In the genomic region with DNA sequence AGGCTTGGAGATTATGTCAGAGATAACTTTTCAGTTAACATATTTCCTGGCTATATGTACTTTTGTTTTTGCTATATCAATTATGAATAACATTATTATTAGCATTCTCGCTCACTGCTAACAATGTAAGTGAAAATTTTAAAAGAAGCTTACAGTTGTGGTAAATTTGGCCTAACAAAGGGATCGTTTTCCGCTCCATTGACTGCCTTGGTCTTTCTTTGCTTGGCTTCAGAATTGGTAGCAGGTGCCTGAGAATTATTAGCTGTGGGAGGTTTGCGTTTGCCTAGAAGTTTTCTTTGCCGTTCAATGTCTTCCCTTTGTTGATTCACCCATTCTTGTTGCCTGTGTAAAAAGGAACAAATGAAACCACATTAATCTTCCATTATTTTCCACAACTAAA, we compare ENCODE assay signal across 27 mouse cellular contexts.
"Had no signal": no experiment of that assay in that cellular context is flagged by ENCODE, and none has a peak within 500 bp of the region (broad histone marks: within the 10 kb centered on the region; RNA-seq: fewer than 3 reads in every experiment).

No protein-coding gene starts in this region.

- H3K9me3 ChIP-seq: heart, embryonic 10.5 days; heart, embryonic 12.5 days; hindbrain, embryonic 10.5 days; hindbrain, embryonic 12.5 days; intestine, embryonic 15.5 days; limb, embryonic 10.5 days; limb, embryonic 12.5 days; liver, embryonic 13.5 days; liver, embryonic 15.5 days had no signal

- DNase-seq: gastrocnemius, postnatal 14 days; gastrocnemius, postnatal 36 days; heart, adult 11 months; heart, postnatal 10 days; heart, postnatal 4 days; kidney, adult 18-20 months; kidney, adult 8-10 months; kidney, postnatal 10 days; kidney, postnatal 25 days; kidney, postnatal 4 days; liver; liver, embryonic 13.5 days had no signal

- H3K9ac ChIP-seq: heart, embryonic 12.5 days; hindbrain, embryonic 12.5 days; hindbrain, embryonic 14.5 days; intestine, embryonic 15.5 days; limb, embryonic 12.5 days; liver, embryonic 13.5 days; liver, embryonic 15.5 days had no signal

- H3K27ac ChIP-seq: heart, embryonic 10.5 days; hindbrain, embryonic 10.5 days; hindbrain, embryonic 12.5 days; hindbrain, embryonic 14.5 days; intestine, embryonic 15.5 days; layer of hippocampus, adult 2 months; left cerebral cortex, adult 2 months; limb, embryonic 10.5 days; limb, embryonic 12.5 days; liver, embryonic 13.5 days; liver, embryonic 15.5 days had no signal

- H3K4me3 ChIP-seq: heart, embryonic 10.5 days; heart, embryonic 12.5 days; hindbrain, embryonic 10.5 days; hindbrain, embryonic 12.5 days; intestine, embryonic 15.5 days; layer of hippocampus, adult 2 months; left cerebral cortex, adult 2 months; limb, embryonic 10.5 days; limb, embryonic 12.5 days; liver, embryonic 13.5 days; liver, embryonic 15.5 days had no signal

- H3K27me3 ChIP-seq: heart, embryonic 12.5 days; hindbrain, embryonic 12.5 days; intestine, embryonic 15.5 days; limb, embryonic 12.5 days; liver, embryonic 13.5 days; liver, embryonic 15.5 days had no signal

- H3K4me2 ChIP-seq: heart, embryonic 12.5 days; hindbrain, embryonic 12.5 days; hindbrain, embryonic 14.5 days; intestine, embryonic 15.5 days; limb, embryonic 12.5 days; liver, embryonic 11.5 days; liver, embryonic 13.5 days; liver, embryonic 15.5 days had no signal

- ATAC-seq: hindbrain, embryonic 16.5 days; inflammation-experienced regulatory T-cells, adult 6 months; intestine, embryonic 15.5 days; intestine, postnatal 0 days had no signal

- H3K4me1 ChIP-seq: heart, embryonic 10.5 days; heart, embryonic 12.5 days; hindbrain, embryonic 10.5 days; hindbrain, embryonic 12.5 days; intestine, embryonic 15.5 days; limb, embryonic 10.5 days; limb, embryonic 12.5 days; liver, embryonic 13.5 days; liver, embryonic 15.5 days had no signal
